Mouse (Mus musculus) heart, adult 18-20 months (tissue): ENCODE results near the gene Cacnb3. TPM values are rescaled to one million over a fixed set of nuclear protein-coding genes. Genes with fewer than 3 reads are reported as not detected.
A peak's percentile ranks its signal among the peaks of the same experiment; 100 is the strongest.
"Not testable (repeated sequence)": the region's sequence is repeated elsewhere in the genome, so short reads cannot be mapped to it uniquely, and the experiment has no call there.

ENCODE experiments used
- DNase-seq, 2 experiments: peaks; one replicate each; pipeline ENCODE4 v3.0.0; 2021 to 2022; ENCODE audit warnings: mixed read lengths in 1 of 2
- long read RNA-seq, 2 experiments: library from polyadenylated mRNA; stranded (forward); transcript quantifications; one replicate each; pipeline ENCODE4 v2.0.0; 2021
- total RNA-seq, 2 experiments: library from RNA; stranded (reverse); gene quantifications; 2 replicates each; pipeline ENCODE4 v1.2.3; 2021

The Cacnb3 gene
- 1 to 10 TPM; 2.7 to 3.3 TPM for total RNA-seq
- long read RNA-seq, experiment 1, result 0 reads
- long read RNA-seq, experiment 2, result 0 reads

DNA sequence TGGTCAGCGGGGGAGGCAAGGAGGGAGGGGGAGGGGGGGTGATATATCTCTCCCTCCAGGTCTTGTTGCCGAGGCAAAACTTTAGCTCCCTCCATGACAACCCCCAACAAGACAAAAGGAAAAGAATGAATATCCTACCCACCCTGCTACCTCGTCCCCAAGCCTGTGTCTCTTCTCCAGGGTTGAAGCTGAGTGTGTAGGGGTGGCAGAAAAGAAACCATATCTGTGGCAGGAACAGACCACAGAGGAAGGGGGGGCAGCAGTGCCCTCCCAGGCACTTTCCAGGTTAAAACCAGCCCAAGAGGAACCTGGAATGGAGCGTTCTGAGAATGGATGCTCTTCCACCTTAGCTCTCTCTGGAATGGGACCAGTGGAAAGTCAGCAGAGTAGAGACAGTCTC lies at the start of gene Cacnb3:
TSS of gene Cacnb3 (plus strand) at position 301 of the 400 bp plus-strand sequence.
- no peak for DNase-seq

- no peak for DNase-seq
Observed at GRCm38 (mm10) chr15:98582410-98582809, 48.2 kb upstream of the Cacnb3 start.

DNA sequence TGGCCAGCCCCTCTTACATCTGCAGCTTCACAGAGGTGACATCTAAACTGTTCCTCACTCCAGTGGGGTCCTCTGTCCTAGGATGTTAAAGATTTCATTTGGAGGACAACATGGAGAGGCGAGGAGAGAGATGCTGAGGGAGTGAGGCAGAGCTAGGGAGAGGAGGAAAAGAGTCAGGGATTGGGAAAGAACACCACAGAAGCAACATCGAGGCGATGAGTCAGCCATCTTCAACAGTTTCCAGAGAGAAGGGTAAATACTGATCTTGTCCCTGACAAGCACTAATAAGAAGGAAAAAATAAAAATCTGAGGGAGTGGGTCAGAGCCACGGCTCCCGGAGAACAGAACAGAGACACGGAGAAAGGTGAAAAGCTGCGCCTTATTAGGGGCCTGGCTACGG lies 47.6 kb upstream of the Cacnb3 start:
- DNase-seq, result no peak

GRCm38 (mm10) chr15:98585421-98585820 lies 45.2 kb upstream of the Cacnb3 start:
- DNase-seq, result no peak

GRCm38 (mm10) chr15:98586141-98586540 lies 44.5 kb upstream of the Cacnb3 start:
- not testable (repeated sequence) for DNase-seq

GRCm38 (mm10) chr15:98587751-98588150 lies 42.9 kb upstream of the Cacnb3 start:
- no peak for DNase-seq

DNA sequence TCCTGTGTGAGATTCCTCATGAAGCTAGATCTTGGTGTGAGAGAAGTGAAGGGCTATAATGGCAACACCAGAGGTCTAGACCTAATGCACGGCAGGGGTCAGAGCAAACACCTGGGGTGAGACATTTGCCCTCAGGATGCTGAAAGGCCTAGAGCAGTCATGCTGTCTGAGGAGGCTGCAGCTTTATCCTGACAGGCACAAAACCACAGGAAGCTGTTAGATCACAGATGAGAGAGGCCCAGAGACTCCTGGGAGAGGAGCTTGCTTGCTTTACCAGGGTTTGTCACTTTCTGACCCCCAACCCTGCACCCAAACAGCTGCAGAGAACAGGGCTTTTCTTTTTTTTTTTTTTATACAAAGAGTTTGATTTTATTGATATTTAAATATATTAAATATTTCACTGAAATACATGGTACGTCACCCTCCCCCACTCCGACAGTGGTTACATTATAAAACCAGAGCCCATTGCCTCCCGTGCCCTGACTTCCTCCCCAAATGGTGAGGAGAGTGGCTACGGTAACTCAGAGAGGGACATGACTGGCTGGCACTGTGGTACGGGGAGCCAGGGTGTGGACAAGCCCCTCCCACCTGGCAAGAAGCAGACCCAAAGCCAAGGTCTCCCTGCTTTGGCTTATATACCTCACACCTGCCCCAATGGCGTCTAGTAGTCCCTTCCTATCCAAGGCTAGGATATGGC lies 40.9 kb upstream of the Cacnb3 start:
- DNase-seq, result no peak

- DNase-seq, result peak in 1 of 2 experiments; percentile 20
Observed at GRCm38 (mm10) chr15:98591396-98591795, 39.2 kb upstream of the Cacnb3 start.

- DNase-seq, result no peak
Observed at GRCm38 (mm10) chr15:98594193-98594592, 36.4 kb upstream of the Cacnb3 start.

DNA sequence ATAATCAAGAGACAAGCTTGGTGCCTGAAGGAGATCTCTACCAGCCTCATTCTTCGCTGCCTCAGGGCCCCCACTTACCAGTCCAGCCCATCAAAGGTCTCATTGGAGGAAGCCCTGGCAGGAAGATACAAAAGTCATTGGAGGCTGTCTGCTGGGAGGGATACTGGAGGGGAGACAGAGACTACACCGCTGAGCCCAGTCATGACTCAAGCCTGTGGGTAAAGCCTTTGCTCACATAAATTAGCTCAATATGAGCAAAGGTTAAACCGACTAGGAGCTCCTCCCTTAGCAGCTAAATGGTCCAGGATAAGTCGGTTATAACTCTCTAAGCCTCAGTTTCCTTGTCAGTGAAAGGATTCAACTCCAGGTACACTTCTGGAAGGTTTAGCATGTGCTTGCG lies 35.6 kb upstream of the Cacnb3 start:
- no peak for DNase-seq

GRCm38 (mm10) chr15:98596609-98597008 lies 34.0 kb upstream of the Cacnb3 start:
- no peak for DNase-seq

DNA sequence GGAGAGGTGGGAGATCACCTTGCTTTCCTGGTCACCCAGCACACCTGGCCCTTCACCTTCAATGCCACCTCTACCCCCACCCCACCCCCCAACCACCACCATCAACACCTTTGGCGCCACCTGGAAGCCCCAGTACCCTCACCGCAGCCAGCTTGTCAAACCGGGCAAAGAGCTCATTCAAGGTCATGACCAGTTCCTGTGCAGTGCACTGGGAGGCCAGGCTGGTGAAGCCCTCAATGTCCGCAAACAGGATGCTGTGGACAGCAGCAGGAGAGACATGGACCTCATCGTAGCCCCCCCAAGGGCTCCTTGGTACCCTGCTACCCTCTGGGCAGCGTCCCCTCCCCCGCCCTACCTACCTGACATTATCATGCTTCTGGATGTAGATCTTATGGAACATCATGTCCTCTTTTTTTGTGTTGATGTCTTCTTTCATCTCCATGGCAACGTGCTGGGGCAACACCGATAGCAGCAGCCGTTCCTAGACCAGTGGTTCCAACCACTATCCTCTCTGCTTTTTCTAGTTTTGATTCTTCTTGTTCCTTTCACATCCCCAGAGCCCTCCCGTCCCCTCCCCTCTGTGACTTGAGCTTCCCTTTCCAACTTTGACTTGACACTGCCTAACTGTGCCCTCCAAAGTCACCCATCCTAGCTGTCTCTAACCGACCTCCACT lies 30.5 kb upstream of the Cacnb3 start:
- peak in 1 of 2 experiments; percentile 27 for DNase-seq

DNA sequence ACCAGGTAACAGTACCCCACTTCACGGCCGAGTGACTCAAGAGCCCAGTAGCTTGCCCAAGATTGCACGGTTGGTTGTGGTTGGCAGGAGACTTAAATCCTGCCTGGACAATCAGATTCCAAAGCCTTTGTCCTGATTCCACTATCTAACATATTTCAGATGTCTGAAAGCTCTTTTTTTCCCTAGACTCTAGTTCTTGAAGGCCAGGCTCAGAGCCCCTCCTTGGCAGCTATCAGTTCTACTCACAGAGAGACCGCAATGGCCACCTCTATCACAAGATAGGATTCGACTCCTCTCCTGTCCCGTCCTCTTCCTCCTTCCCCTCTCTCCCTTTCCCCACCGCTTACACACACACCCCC lies 28.8 kb upstream of the Cacnb3 start:
- no peak for DNase-seq

GRCm38 (mm10) chr15:98602191-98602881 lies 28.3 kb upstream of the Cacnb3 start:
- peak; percentile 82 to 87 for DNase-seq

DNA sequence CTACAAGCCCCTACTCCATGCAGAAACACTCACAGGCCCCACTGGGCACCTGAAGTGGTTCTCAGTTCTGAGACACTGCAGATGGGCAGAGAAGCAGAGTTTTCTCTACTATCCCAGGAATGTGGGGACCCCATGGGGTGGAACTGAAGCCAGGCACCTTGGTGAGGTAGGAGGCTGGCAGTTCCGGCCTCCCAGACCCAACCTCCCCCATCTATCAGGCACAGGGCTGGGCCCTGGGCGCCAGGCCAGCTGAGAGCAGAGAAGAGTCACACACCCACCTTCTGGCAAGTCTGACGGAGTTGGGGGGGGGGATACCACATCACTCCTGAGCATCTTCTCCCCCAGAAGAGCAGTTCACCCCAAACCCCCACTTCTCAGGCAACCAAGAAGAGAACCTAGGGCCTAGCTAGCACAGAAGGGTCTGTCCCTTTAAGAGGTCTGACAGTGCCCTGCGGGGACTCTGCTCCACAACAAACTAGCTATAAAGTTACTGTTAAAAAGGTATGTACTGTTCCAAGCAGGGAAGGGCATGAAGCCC lies 27.6 kb upstream of the Cacnb3 start:
- DNase-seq, result peak in 1 of 2 experiments; percentile 48

GRCm38 (mm10) chr15:98604041-98604575 lies 26.5 kb upstream of the Cacnb3 start:
- peak in 1 of 2 experiments; percentile 53 for DNase-seq

DNA sequence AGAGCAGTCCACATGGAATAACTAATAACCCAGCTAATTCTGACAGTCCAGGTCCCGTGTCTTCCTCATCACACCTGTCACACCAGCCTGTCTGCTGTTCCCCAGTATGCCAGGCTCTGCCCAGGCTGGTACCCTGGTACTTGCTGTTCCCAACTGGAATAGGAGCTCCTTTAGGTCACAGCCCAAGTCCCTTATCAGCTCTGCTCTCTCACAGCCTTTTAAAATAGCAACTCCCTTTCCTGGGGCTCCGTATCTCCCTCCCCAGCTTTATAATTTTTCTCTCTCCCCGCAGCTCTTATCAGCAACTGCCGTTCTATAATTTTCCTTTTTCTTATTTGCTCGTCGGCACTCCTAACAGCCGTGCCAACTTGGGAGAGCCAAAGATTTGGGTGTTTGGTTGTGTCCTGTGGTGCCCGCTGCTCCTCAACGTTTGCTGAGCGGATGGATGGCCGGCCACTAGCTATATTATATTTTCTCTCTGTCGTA lies 24.5 kb upstream of the Cacnb3 start:
- DNase-seq, result peak; percentile 68 to 81

DNA sequence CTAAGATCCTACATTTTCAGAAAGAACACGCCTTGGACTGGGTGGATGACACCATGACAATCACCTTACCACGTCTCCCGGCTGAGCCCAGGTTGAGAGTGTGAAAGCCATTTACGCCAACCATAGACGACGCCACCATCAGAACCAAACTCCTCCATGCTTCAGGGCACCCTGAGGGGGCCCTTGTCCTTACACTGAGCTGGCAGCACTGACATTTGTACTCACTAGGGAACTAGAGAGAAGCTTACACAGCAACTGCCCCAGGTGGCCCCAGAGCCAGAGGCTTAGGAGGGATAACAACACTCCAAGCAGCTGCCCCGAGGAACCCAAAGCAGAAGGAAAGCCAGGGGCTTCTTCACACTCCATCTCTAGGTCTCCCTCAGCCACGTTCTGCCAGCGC lies 23.9 kb upstream of the Cacnb3 start:
- peak in 1 of 2 experiments; percentile 51 for DNase-seq

DNA sequence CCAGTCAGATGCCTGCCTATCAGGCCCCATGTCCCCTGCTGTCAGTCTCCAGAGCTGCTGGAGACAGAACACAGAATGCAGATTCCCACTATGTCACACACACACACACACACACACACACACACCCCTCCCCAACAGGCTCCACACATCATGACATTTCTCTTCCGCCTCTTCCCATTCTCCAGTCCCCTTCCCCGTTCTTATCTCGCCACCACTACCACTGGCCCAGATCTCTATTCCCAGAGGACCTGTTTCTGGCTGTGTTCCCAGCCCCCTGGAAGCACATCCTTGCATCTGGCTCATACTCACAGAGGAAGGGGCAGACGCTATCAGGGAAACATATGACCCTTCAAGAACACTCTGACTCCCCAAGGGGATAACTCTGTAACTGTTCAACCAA lies 23.1 kb upstream of the Cacnb3 start:
- DNase-seq, result peak; percentile 91 to 93

GRCm38 (mm10) chr15:98608058-98608783 lies 22.4 kb upstream of the Cacnb3 start:
- DNase-seq, result peak; percentile 63 to 69

GRCm38 (mm10) chr15:98608784-98609250 lies 21.8 kb upstream of the Cacnb3 start:
- DNase-seq, result peak in 1 of 2 experiments; percentile 65
